Mouse (Mus musculus) lung, embryonic 16.5 days (tissue): ENCODE measurements around the gene Nkrf. TPM values are rescaled to one million over a fixed set of nuclear protein-coding genes. Genes with fewer than 3 reads are reported as not detected.
"Not testable (repeated sequence)": the region's sequence is repeated elsewhere in the genome, so short reads cannot be mapped to it uniquely, and the experiment has no call there.

Experiments used
- ATAC-seq: fragments of 200-750 bp; cut with Nextera tagmentation; 2 replicates; pipeline ENCODE4 v1.8.0; 2017; ENCODE audit warnings: low read depth, mild to moderate bottlenecking, moderate library complexity
- H3K27ac ChIP-seq: fragments of 300-500 bp; sonication (generic); 2 replicates; pipeline ENCODE4 v1.5.1; 2014; ENCODE audit warnings: mild to moderate bottlenecking, control low read depth, low read length
- H3K27me3 ChIP-seq: fragments of 300-500 bp; sonication (generic); 2 replicates; pipeline ENCODE4 v1.6.1; 2014; ENCODE audit warnings: low read depth, low read length, mixed read lengths; ENCODE audit not compliant: control insufficient read depth, insufficient read depth
- H3K36me3 ChIP-seq: fragments of 300-500 bp; sonication (generic); 2 replicates; pipeline ENCODE4 v1.6.1; 2014; ENCODE audit warnings: low read length; ENCODE audit not compliant: control insufficient read depth, insufficient read depth
- H3K4me1 ChIP-seq: fragments of 300-500 bp; sonication (generic); replicated peaks from 2 replicates; pipeline ENCODE4 v1.6.1; 2014; ENCODE audit warnings: low read length, mixed read lengths; ENCODE audit not compliant: control insufficient read depth, insufficient read depth
- H3K4me2 ChIP-seq: fragments of 300-500 bp; sonication (generic); 2 replicates; pipeline ENCODE4 v1.6.1; 2014; ENCODE audit warnings: low read depth, low read length, control low read depth
- H3K4me3 ChIP-seq: fragments of 300-500 bp; sonication (generic); 2 replicates; pipeline ENCODE4 v1.5.1; 2014; ENCODE audit warnings: mild to moderate bottlenecking, low read length, control low read depth
- H3K9ac ChIP-seq: fragments of 300-500 bp; sonication (generic); 2 replicates; pipeline ENCODE4 v1.6.1; 2014; ENCODE audit warnings: low read length, control low read depth
- H3K9me3 ChIP-seq: fragments of 300-500 bp; sonication (generic); 2 replicates; pipeline ENCODE4 v1.6.1; 2016; ENCODE audit warnings: low read length; ENCODE audit not compliant: control insufficient read depth
- WGBS: fragments of 180-500 bp; shearing (Covaris S2); extraction: QIAGEN DNeasy Blood & Tissue Kit; methylation state at CpG from one replicate; pipeline ENCODE4 v1.1.7; 2014; 5-methylcytosine and 5-hydroxymethylcytosine counted together
- polyA plus RNA-seq: library from polyadenylated mRNA; unstranded; fragments of >200 nt; fragmentation: Nextera tagmentation; extraction: Ambion mirVana; gene quantifications from 2 replicates; pipeline ENCODE4 v1.2.1, GENCODE M21; 2015

The Nkrf gene
- polyA plus RNA-seq, 1 experiment from 2014 or later = 1.8 TPM

DNA sequence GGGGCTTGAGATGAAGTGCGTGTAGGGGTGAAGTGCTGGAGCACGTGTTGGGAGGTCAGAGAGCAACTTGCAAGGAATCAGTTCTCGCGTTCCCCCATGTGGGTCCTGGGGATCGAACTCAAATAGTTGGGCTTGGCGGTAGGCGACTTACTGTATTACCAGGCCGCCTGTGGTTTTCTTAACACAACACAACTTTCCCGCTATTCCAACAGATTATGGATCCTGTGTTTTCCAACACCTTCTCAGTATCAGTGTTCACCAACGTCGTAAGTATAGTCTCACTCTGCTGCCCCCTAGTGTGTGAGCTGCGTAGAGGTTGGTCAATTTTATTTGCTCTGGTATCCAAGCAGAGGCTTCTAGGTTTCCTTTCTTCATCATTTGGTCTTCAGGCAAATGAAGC lies 8.6 kb upstream of the Nkrf start:
- no peaks in the 10 kb centered on the region for H3K27me3 ChIP-seq
- no peaks in the 10 kb centered on the region for H3K4me1 ChIP-seq
- H3K9me3 ChIP-seq = no peaks in the 10 kb centered on the region
- H3K4me3 ChIP-seq = no peak overlapping the region
- H3K36me3 ChIP-seq = no peaks in the 10 kb centered on the region
- ATAC-seq = no peak
- WGBS = 42% methylated on average over 12 of the region's 12 CpGs
- H3K9ac ChIP-seq = no peak overlapping the region
- H3K27ac ChIP-seq = no peak overlapping the region
- H3K4me2 ChIP-seq = no peak overlapping the region

DNA sequence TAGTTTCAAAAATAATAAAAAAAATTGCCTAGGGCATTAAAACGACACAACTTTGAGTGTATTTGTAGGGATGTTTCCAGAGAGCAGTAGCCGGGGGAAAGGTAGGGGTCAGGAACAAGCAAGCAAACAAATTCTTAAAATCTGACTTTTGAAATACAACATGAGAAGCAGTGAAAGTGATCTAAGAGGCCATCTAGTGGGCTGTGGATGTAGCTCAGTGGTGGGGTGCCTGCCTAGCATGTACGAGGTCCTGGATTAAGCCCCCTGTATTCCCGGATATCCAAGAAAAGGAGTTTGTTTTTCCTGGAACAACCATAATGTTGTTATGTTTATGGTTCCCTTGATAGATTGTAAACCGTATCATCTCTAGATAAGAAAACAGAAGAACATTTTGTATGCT lies 3.8 kb upstream of the Nkrf start:
- WGBS = 32% methylated on average over 5 of the region's 5 CpGs
- Histone ChIP-seq H3K9ac (no peak overlapping the region), H3K9me3 (no peaks in the 10 kb centered on the region), H3K36me3 (no peaks in the 10 kb centered on the region), H3K4me1 (no peaks in the 10 kb centered on the region), H3K4me2 (no peak overlapping the region), H3K27me3 (no peaks in the 10 kb centered on the region), H3K27ac (no peak overlapping the region), H3K4me3 (no peak overlapping the region)
- no peak for ATAC-seq

DNA sequence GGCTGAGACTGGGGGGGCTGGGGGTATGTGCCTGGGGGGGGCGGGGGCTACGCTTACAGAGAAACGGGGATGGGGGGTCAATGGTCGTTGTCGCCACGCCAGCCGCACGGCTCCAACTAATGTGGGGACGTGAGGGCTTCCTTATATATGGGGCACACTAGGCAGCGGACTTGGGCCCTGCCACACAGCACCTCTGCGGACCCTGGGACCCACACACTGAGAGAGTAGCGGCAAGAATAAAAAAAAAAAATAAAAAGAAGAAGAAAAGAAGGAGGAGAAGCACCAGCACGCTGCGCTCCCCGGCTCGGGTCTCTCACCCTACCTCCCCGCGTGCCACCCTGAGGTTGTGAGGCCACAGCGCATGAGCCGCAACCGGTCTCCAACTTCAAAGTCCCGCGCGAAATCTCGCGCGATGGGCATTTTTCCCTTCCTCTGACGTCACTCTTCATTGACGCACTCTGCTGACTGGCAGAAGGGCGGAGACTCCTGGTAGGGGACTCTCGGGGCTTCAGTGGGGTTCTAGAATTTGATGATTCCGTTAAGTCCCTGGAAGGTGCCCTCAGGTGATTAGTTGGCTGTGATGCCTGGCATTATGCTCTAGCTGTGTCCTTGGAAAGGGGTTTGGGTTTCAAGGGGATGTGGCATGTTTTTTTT lies 543 bp upstream of the Nkrf start:
- H3K27ac ChIP-seq = peak overlapping the region; percentile 39; the same call in 1 of the 2 replicates
- WGBS = 17% methylated on average over 26 of the region's 32 CpGs
- H3K9me3 ChIP-seq = no peaks in the 10 kb centered on the region
- H3K36me3 ChIP-seq = no peaks in the 10 kb centered on the region
- peak overlapping the region; percentile 62 for H3K4me2 ChIP-seq
- H3K4me1 ChIP-seq = no peaks in the 10 kb centered on the region
- ATAC-seq = peak; percentile 94
- H3K9ac ChIP-seq = peak overlapping the region; percentile 69
- H3K27me3 ChIP-seq = no peaks in the 10 kb centered on the region
- H3K4me3 ChIP-seq = peak overlapping the region; percentile 60

DNA sequence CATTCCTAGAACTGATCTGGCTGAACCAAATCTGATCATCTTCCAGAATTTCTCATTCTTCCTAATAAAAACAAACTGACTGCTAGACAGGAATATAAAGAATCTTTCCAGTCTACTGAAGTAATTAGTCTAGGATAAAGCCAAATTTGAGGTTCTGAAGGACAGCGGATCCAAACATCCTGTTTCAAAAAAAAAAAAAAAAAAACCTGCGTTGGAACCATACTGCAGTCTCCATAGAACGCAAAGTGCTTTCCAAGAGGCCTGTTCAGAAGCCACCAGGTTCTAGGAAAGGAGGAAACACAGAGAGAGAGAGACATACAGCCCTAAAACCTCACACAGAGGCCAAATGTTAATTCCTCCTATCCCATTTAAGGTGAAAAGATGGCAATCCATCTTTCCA lies 1.0 kb downstream of the Nkrf start:
- peak overlapping the region; percentile 60 for H3K4me3 ChIP-seq
- no peaks in the 10 kb centered on the region for H3K4me1 ChIP-seq
- H3K9ac ChIP-seq = peak overlapping the region; percentile 69; the same call in 1 of the 2 replicates
- no peaks in the 10 kb centered on the region for H3K9me3 ChIP-seq
- whole genome bisulfite sequencing = 26% methylated on average over 3 of the region's 3 CpGs
- H3K36me3 ChIP-seq = no peaks in the 10 kb centered on the region
- no peak for ATAC-seq
- H3K4me2 ChIP-seq = peak overlapping the region; percentile 62
- H3K27ac ChIP-seq = no peak overlapping the region
- H3K27me3 ChIP-seq = no peaks in the 10 kb centered on the region

DNA sequence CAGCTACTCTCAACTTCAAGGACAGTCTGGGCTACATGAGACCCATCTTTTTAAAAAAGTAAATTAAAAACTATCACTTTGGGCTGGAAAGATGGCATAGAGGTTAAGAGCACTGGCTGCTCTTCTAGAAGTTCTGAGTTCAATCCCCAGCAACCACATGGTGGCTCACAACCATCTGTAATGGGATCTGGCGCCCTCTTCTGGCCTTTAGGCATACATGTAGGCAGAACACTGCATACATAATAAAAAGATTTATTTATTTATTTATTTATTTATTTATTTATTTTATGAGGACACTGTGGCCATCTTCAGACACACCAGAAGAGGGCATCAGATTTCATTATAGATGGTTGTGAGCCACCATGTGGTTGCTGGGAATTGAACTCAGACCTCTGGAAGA lies 3.8 kb downstream of the Nkrf start:
- H3K27me3 ChIP-seq, ATAC-seq, H3K9ac ChIP-seq, H3K9me3 ChIP-seq, H3K4me2 ChIP-seq, H3K4me3 ChIP-seq, H3K4me1 ChIP-seq, H3K36me3 ChIP-seq, H3K27ac ChIP-seq: not testable (repeated sequence)
- 20% methylated on average over 1 of the region's 1 CpGs for WGBS

DNA sequence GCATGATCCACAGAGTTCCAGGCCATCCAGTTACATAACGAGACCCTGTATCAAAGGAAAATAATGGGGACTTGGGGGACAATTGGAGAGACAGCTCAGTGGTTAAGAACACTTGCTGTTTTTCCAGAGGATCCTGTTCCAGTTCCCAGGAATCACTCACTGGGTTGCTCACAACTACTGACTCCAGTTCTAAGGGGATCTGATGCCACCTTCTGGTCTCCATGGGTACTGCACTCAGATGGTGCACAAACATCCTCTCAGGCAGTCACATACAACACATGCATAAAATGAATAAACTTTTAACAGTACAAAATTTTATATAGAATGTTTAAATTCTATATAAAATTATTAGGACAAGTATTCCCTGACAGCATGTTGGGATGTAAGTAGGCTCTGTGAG lies 18.0 kb downstream of the Nkrf start:
- H3K27me3 ChIP-seq = no peaks in the 10 kb centered on the region
- WGBS = 85% methylated on average over 1 of the region's 1 CpGs
- H3K27ac ChIP-seq = no peak overlapping the region
- no peak for ATAC-seq
- no peak overlapping the region for H3K9ac ChIP-seq
- H3K9me3 ChIP-seq = no peaks in the 10 kb centered on the region
- H3K36me3 ChIP-seq = peaks cover 6% of the 10 kb centered on the region
- H3K4me1 ChIP-seq = no peaks in the 10 kb centered on the region
- H3K4me3 ChIP-seq = no peak overlapping the region
- no peak overlapping the region for H3K4me2 ChIP-seq

DNA sequence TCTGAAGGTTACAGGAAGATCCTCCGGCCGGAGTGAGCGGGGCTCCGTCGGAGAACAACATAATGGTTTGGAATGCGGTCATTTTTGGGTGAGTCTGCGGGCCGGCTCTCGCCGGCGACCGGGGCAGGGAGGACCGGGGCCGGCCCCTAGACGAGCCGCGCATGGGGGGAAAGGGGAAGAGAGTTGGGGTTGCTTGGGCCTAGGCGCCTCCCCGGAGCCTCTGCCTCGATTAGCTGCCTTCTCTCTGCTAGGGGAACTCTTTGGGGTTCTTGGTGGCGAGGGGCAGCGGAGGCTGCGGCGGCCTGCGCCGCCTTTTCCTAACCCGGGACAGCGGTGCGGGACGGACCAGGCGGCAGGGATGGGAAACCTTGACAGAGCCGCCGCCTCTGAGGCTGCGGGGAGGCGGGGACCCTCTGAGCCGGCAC lies 28.0 kb downstream of the Nkrf start:
- WGBS = 9% methylated on average over 32 of the region's 36 CpGs
- no peaks in the 10 kb centered on the region for H3K36me3 ChIP-seq
- H3K4me2 ChIP-seq = peak overlapping the region; percentile 57
- no peaks in the 10 kb centered on the region for H3K27me3 ChIP-seq
- ATAC-seq = peak; percentile 62
- H3K9ac ChIP-seq = peak overlapping the region; percentile 83
- no peaks in the 10 kb centered on the region for H3K9me3 ChIP-seq
- H3K4me3 ChIP-seq = peak overlapping the region; percentile 74
- H3K4me1 ChIP-seq = no peaks in the 10 kb centered on the region
- H3K27ac ChIP-seq = peak overlapping the region; percentile 68; the same call in 1 of the 2 replicates

DNA sequence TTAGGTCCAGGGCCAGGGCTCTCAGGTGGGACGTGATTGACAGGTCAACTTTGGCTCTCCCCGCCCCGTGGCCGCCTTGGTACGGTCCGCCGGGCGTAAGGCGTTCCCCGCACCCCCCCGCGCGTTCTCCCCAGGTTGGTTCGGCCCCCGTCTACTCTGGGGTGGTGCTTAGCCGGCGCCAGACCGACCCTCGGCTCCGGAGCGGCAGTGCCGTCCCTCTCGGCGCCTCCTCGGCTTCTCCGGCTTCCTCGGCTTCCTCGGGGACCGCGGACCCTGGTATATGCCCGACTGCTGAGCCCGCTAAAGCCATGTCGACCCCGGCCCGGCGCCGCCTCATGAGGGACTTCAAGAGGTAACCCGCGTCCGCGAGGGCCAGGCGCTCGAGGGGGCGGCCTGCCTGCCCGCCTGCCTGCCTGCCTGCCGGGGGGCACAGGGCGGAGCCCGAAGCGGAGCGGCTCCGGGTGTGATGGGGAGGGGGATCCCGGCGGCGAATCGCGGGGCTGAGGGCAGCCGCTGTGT lies 28.5 kb downstream of the Nkrf start:
- H3K27ac ChIP-seq = peak overlapping the region; percentile 68
- 11% methylated on average over 43 of the region's 57 CpGs for WGBS
- no peaks in the 10 kb centered on the region for H3K9me3 ChIP-seq
- peak overlapping the region; percentile 83 for H3K9ac ChIP-seq
- H3K4me3 ChIP-seq = peak overlapping the region; percentile 74
- no peaks in the 10 kb centered on the region for H3K4me1 ChIP-seq
- H3K4me2 ChIP-seq = peak overlapping the region; percentile 57
- ATAC-seq = peak; percentile 97
- H3K36me3 ChIP-seq = no peaks in the 10 kb centered on the region
- no peaks in the 10 kb centered on the region for H3K27me3 ChIP-seq

DNA sequence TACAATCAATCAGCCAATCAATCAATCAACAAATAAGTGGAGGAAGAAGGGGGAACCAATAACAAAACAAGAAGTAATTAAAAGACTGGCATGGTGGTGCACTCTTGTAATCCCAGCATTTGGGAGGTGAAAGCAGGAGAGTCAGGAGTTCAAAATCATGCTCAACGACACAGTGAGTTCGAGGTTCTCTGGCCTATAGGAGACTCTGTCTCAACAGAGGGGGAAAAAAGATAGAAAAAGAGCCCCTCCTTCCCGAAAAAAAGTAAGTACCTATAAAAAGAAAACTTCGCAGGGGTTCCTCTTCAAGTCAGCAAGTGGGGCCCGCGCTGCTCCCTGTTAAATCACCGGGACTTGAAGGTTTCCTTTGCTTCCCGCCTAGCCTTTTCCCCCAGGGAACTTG lies 28.9 kb downstream of the Nkrf start, which contains the start of the genes Ube2a and C330007P06Rik:
Gene Ube2a, plus strand, starts transcription at position 136 of the 400 bp plus-strand sequence.
Gene C330007P06Rik, minus strand, starts transcription at position 347 of the 400 bp plus-strand sequence.
- Histone ChIP-seq H3K4me3 (peak within 1 kb of the TSS; percentile 74), H3K4me1 (no peaks in the 10 kb centered on the region), H3K27me3 (no peaks in the 10 kb centered on the region), H3K36me3 (no peaks in the 10 kb centered on the region), H3K9ac (peak within 1 kb of the TSS; percentile 83), H3K27ac (peak within 1 kb of the TSS; percentile 68), H3K4me2 (peak within 1 kb of the TSS; percentile 57), H3K9me3 (no peaks in the 10 kb centered on the region)
- peak; percentile 31 for ATAC-seq
- 16% methylated on average over 8 of the region's 8 CpGs for WGBS
